Comparison of ENCODE assay signal across 20 mouse cellular contexts in the genomic region with DNA sequence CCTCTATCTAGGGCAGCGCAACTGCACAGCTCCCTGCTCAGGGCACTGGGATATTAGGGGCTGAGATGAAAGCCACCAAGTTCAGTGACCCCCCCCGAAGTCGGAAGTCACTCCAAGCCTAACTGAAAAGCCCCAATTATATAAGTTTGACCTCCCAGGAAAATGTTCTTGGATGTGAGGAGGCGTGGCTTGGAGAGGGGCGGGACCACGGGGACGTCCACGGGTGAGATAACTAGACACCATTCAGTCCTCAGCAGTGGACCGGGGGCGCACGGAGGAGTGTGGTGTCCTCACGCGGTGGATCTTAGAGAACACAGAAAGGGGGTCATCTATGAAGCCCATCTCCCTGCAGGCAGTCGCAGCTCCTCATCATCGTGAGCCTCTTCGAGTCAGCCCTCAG. TPM values are rescaled to one million over a fixed set of nuclear protein-coding genes. Genes with fewer than 3 reads are reported as not detected.
DNase-seq lines count a peak whose midpoint lies in the region; ATAC-seq lines count a peak whose summit lies in the region.
"Had no signal": no experiment of that assay in that cellular context is flagged by ENCODE, and none has a peak within 500 bp of the region (broad histone marks: within the 10 kb centered on the region; RNA-seq: fewer than 3 reads in every experiment).

No protein-coding gene starts in this region.

- ATAC-seq in forebrain, embryonic 16.5 days = no peak
- ATAC-seq in neural tube, embryonic 13.5 days (ENCODE audit: low read depth) = no peak
- ATAC-seq: activated CD4-positive, CD25-positive, alpha-beta regulatory T cell, adult 4 months; liver, postnatal 0 days had no signal

- H3K27me3 ChIP-seq in forebrain, embryonic 16.5 days (replicated peaks; ENCODE audit: control insufficient read depth, insufficient read depth, low read length) = peaks cover 10% of the 10 kb centered on the region; the same call in 1 of the 2 replicates
- peaks cover 47% of the 10 kb centered on the region for H3K27me3 ChIP-seq in neural tube, embryonic 13.5 days

- H3K9me3 ChIP-seq in forebrain, embryonic 16.5 days (ENCODE audit: control insufficient read depth, low read length) = no peaks in the 10 kb centered on the region
- no peaks in the 10 kb centered on the region for H3K9me3 ChIP-seq in neural tube, embryonic 13.5 days
- H3K9me3 ChIP-seq: embryonic facial prominence, embryonic 13.5 days had no signal

- peaks cover 30% of the 10 kb centered on the region for H3K4me1 ChIP-seq in forebrain, embryonic 16.5 days (replicated peaks; ENCODE audit: control insufficient read depth, insufficient read depth, low read length)
- H3K4me1 ChIP-seq in neural tube, embryonic 13.5 days (replicated peaks) = peaks cover 58% of the 10 kb centered on the region

- H3K36me3 ChIP-seq in forebrain, embryonic 16.5 days (ENCODE audit: control insufficient read depth, insufficient read depth) = no peaks in the 10 kb centered on the region
- no peaks in the 10 kb centered on the region for H3K36me3 ChIP-seq in neural tube, embryonic 13.5 days
- H3K36me3 ChIP-seq: embryonic facial prominence, embryonic 13.5 days had no signal

- 18% methylated on average over 16 of the region's 16 CpGs for WGBS in forebrain, embryonic 16.5 days
- WGBS in neural tube, embryonic 13.5 days = 19% methylated on average over 16 of the region's 16 CpGs

- peak; percentile 43 to 68 for DNase-seq in cerebellum, postnatal 25 days
- no peak for DNase-seq in cerebellum, adult 9-10 months
- DNase-seq in ES-CJ7 (ENCODE audit: low read depth, low spot score) = peak; percentile 38
- DNase-seq in thymus, postnatal 10 days (ENCODE audit: low spot score in 2 of 2) = no peak
- DNase-seq in frontal cortex, postnatal 10 days (ENCODE audit: low spot score in 2 of 2) = no peak
- DNase-seq: gastrocnemius, postnatal 36 days; heart, postnatal 4 days; kidney, adult 18-20 months; liver, postnatal 0 days; spleen, adult 18-20 months; thymus, postnatal 36 days had no signal

- H3K9ac ChIP-seq in forebrain, embryonic 16.5 days (replicated peaks; ENCODE audit: low read depth, low read length) = no peak overlapping the region
- peak overlapping the region; percentile 64; the same call in 1 of the 2 replicates for H3K9ac ChIP-seq in neural tube, embryonic 13.5 days
- H3K9ac ChIP-seq: embryonic facial prominence, embryonic 13.5 days; liver, postnatal 0 days had no signal

- no peak overlapping the region for H3K4me3 ChIP-seq in forebrain, embryonic 16.5 days (replicated peaks; ENCODE audit: low read length)
- H3K4me3 ChIP-seq in neural tube, embryonic 13.5 days = peak overlapping the region; percentile 70; the same call in 1 of the 2 replicates
- H3K4me3 ChIP-seq: embryonic facial prominence, embryonic 13.5 days; myocyte had no signal

- no peak overlapping the region for H3K27ac ChIP-seq in forebrain, embryonic 16.5 days (ENCODE audit: low read length)
- H3K27ac ChIP-seq in neural tube, embryonic 13.5 days (replicated peaks) = no peak overlapping the region
- H3K27ac ChIP-seq: embryonic facial prominence, embryonic 13.5 days; left cerebral cortex, adult 2 months; macrophage had no signal

- peak overlapping the region; percentile 7; the same call in 1 of the 2 replicates for H3K4me2 ChIP-seq in forebrain, embryonic 16.5 days (ENCODE audit: low read length)
- peak overlapping the region; percentile 83 for H3K4me2 ChIP-seq in neural tube, embryonic 13.5 days
- H3K4me2 ChIP-seq: embryonic facial prominence, embryonic 13.5 days; heart, embryonic 11.5 days had no signal

RNA-seq across cellular contexts. Expression of a gene that starts 3.4 kb away (rescaled TPM):
- polyA plus RNA-seq in forebrain, embryonic 16.5 days (2015; fragmentation: Nextera tagmentation; extraction: Ambion mirVana) = 46.8 and 50.9 TPM in 2 replicates
- 53.1 and 55.7 TPM in 2 replicates for polyA plus RNA-seq in neural tube, embryonic 13.5 days (2015; fragmentation: Nextera tagmentation; extraction: Ambion mirVana)
- polyA plus RNA-seq: activated CD4-positive, CD25-positive, alpha-beta regulatory T cell, adult 4 months; C2C12; liver, postnatal 0 days; macrophage; myocyte had no signal

Comparison
In these comparisons a context has a peak if more than half of its experiments do, and no peak if none do; other contexts are left out.
1. DNase-seq: peak in cerebellum, postnatal 25 days (2 of 2) and ES-CJ7 (single experiment); none in cerebellum, adult 9-10 months (single experiment), thymus, postnatal 10 days (0 of 2) and frontal cortex, postnatal 10 days (0 of 2).